Mouse (Mus musculus): Measurements from ENCODE around the gene Galnt13. TPM values are rescaled to one million over a fixed set of nuclear protein-coding genes. Genes with fewer than 3 reads are reported as not detected.
"Not testable (repeated sequence)": the region's sequence is repeated elsewhere in the genome, so short reads cannot be mapped to it uniquely, and the experiment has no call there.

Galnt13 gene
- total RNA-seq, 2 experiments from 2014 or later = 37.1 to 41.2 TPM

- H3K27ac ChIP-seq = no peak overlapping the region
- TF ChIP-seq CTCF (IDR thresholded peaks at IDR 0.05) = no peak
- DNase-seq (ENCODE audit: extremely low spot score in 1 of 2, low spot score in 2 of 2) = no peak
- intact Hi-C loops (cut with DNase I) = no loop called here
- no peak overlapping the region for H3K4me3 ChIP-seq
Measured at GRCm38 (mm10) chr2:54937306-54937705, 501.2 kb downstream of the Galnt13 start.

- no peak overlapping the region for H3K4me3 ChIP-seq
- TF ChIP-seq CTCF (IDR thresholded peaks at IDR 0.05) = no peak
- no peak for DNase-seq (ENCODE audit: extremely low spot score in 1 of 2, low spot score in 2 of 2)
- H3K27ac ChIP-seq = no peak overlapping the region
- intact Hi-C loops (cut with DNase I) = no loop called here
Measured at GRCm38 (mm10) chr2:54938075-54938474, 502.0 kb downstream of the Galnt13 start.

GRCm38 (mm10) chr2:54943386-54943785, 507.3 kb downstream of the Galnt13 start:
- Histone ChIP-seq H3K4me3 (no peak overlapping the region), H3K27ac (no peak overlapping the region)
- no peak for DNase-seq (ENCODE audit: extremely low spot score in 1 of 2, low spot score in 2 of 2)
- intact Hi-C loops (cut with DNase I) = no loop called here
- TF ChIP-seq CTCF (IDR thresholded peaks at IDR 0.05) = no peak

GRCm38 (mm10) chr2:54983839-54984238, 547.7 kb downstream of the Galnt13 start:
- H3K27ac ChIP-seq = no peak overlapping the region
- intact Hi-C loops (cut with DNase I) = no loop called here
- TF ChIP-seq CTCF (IDR thresholded peaks at IDR 0.05) = no peak
- DNase-seq (ENCODE audit: extremely low spot score in 1 of 2, low spot score in 2 of 2) = no peak
- H3K4me3 ChIP-seq = no peak overlapping the region

GRCm38 (mm10) chr2:55022539-55022938, 586.4 kb downstream of the Galnt13 start:
- DNase-seq (ENCODE audit: extremely low spot score in 1 of 2, low spot score in 2 of 2); H3K4me3 ChIP-seq; intact Hi-C loops (cut with DNase I); H3K27ac ChIP-seq: not testable (repeated sequence)

DNA sequence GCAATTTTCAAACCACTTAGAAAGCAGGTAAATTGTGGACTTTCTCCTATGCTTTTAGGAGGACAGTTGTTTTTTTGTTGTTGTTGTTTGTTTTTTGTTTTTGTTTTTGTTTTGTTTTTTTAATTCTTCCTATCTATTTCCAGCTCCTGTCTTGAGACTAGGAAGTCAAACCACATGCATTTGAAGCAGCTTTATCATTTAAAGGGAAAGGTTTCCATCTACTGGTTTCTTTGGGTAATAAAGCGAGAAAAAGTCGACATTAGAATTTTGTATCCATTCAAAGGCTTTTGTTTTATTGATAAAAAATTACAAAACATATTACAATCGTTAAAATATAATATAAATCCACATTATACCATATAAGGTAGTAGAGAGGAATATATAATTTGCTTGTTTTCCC, 598.5 kb downstream of the Galnt13 start:
- intact Hi-C loops (cut with DNase I) = loop anchor here (5.0 kb wide), 2 partner anchors 917 to 1832 kb away; no protein-coding TSS in a partner anchor
- H3K27ac ChIP-seq = no peak overlapping the region
- H3K4me3 ChIP-seq = no peak overlapping the region
- peak; percentile 52 for TF ChIP-seq CTCF (IDR thresholded peaks at IDR 0.05)
- DNase-seq (ENCODE audit: extremely low spot score in 1 of 2, low spot score in 2 of 2) = no peak

DNA sequence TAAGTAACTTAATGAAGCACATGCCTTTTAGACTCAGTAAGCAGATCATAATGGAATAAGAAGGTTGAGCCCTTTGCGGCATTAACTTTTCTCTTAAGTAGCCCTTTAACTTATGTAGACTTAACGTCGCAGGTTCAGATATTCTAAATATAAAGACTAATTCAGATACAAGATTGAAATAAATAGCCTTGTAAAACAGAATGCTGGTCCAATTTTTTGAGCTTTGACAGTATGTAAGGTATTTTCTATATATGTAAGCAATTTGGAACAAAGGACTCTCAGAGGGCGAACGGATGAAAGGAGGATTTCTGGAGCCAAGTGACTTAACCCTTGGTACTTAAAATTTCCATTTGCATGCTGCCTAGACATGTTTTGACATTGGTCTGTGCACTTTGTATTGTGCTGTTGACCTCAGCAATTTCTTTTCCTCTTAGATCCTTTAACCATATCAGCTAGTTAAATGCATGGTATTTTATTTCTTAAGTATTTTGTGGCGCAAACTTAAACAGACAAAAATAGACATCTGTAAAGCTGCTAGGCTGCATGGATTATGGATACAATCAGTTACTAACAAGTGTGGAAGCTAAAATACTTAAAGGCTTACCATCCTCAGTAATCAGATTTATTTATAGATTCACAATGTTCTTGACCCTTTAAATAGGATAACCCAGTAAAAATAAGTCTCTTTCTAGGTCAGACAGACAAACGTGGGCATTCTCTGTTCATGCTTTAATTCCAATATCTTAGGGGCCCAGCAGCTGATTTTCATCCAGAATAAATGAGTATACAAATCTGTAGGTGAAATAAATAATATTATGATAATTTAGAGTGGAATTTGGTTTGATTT, 629.6 kb downstream of the Galnt13 start:
- TF ChIP-seq CTCF (IDR thresholded peaks at IDR 0.05) = no peak
- DNase-seq (ENCODE audit: extremely low spot score in 1 of 2, low spot score in 2 of 2) = no peak
- H3K4me3 ChIP-seq = no peak overlapping the region
- intact Hi-C loops (cut with DNase I) = no loop called here
- no peak overlapping the region for H3K27ac ChIP-seq

DNA sequence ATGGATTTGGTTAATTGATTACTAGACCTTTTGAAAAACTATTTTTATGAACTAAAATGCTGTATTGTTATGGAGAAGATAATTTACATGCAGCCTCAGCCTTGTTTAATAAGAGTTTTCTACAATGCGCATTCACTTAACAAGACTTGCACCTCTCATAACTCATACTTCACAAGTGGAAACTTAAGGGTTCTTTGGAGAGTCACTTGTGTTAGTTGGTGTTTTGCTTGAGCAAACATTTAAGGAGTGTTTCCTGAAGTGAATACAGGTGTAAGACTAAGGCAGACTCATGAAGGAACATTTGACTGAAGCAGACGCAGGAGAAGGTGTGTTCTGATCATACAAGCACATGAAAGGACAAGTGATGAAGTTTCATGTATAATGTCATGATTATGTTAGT, 649.5 kb downstream of the Galnt13 start:
- no peak for DNase-seq (ENCODE audit: extremely low spot score in 1 of 2, low spot score in 2 of 2)
- H3K27ac ChIP-seq = no peak overlapping the region
- TF ChIP-seq CTCF (IDR thresholded peaks at IDR 0.05) = no peak
- intact Hi-C loops (cut with DNase I) = loop anchor here (5.0 kb wide), 1 partner anchor 757 kb away; no protein-coding TSS in a partner anchor
- H3K4me3 ChIP-seq = no peak overlapping the region

DNA sequence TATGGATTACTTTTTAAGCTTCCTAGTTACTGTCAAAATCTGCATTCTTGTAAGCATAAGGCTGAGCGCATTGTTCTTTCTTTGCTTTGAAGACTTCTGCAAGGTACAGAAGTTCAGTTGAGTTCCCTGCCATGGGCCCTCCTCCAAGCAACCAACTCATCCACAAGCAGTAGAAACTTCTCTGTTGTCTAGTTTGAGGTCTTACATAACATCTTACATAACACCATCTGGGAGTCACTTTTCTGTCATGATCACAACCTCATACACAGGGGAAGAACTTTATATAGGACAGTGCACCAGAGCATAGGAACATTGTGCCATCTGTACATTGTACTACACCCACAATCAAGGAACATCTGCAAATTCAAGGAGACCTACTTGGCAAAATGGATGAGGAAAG, 651.9 kb downstream of the Galnt13 start:
- TF ChIP-seq CTCF (IDR thresholded peaks at IDR 0.05) = no peak
- H3K27ac ChIP-seq = no peak overlapping the region
- DNase-seq (ENCODE audit: extremely low spot score in 1 of 2, low spot score in 2 of 2) = no peak
- intact Hi-C loops (cut with DNase I) = loop anchor here (2.0 to 5.0 kb wide), 2 partner anchors 754 to 937 kb away; no protein-coding TSS in a partner anchor
- H3K4me3 ChIP-seq = no peak overlapping the region

GRCm38 (mm10) chr2:55090332-55090731, 654.2 kb downstream of the Galnt13 start:
- Histone ChIP-seq H3K27ac (no peak overlapping the region), H3K4me3 (no peak overlapping the region)
- intact Hi-C loops (cut with DNase I) = loop anchor here (2.0 to 10.0 kb wide), 2 partner anchors 344 to 830 kb away; partner anchors contain the start of gene Kcnj3
- TF ChIP-seq CTCF (IDR thresholded peaks at IDR 0.05) = peak; percentile 69
- DNase-seq (ENCODE audit: extremely low spot score in 1 of 2, low spot score in 2 of 2) = peak; percentile 42 to 46

- intact Hi-C loops (cut with DNase I) = loop anchor here (2.0 to 10.0 kb wide), 2 partner anchors 343 to 829 kb away; partner anchors contain the start of gene Kcnj3
- no peak for TF ChIP-seq CTCF (IDR thresholded peaks at IDR 0.05)
- no peak for DNase-seq (ENCODE audit: extremely low spot score in 1 of 2, low spot score in 2 of 2)
- Histone ChIP-seq H3K27ac (no peak overlapping the region), H3K4me3 (no peak overlapping the region)
Measured at GRCm38 (mm10) chr2:55091495-55091894, 655.4 kb downstream of the Galnt13 start.

DNA sequence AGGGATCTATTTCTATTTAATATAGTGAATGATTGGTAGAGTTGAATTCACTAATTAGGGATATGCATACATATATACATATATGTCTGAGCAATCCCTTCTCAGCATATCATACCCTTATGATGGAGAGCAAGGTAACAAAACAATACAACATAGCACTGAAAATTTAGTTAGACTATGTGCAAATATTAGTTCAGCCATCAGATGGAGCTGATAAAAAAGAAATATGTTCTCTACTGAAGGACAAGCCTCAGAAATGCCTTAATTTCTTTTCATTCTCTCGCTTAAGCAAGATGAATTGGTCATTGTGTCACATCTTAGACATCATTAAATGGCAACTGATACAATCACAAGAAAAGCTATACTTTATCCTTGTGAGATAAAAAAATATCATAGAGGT, 663.0 kb downstream of the Galnt13 start:
- no peak overlapping the region for H3K4me3 ChIP-seq
- intact Hi-C loops (cut with DNase I) = loop anchor here (10.0 kb wide), 1 partner anchor 336 kb away; the partner anchor contains the start of gene Kcnj3
- H3K27ac ChIP-seq = no peak overlapping the region

More for the DNA sequence above, 663.0 kb downstream of the Galnt13 start:
- no peak for DNase-seq (ENCODE audit: extremely low spot score in 1 of 2, low spot score in 2 of 2)
- peak; percentile 11 for TF ChIP-seq CTCF (IDR thresholded peaks at IDR 0.05)
